Mouse (Mus musculus) CH12.LX (cell line): ENCODE results near the gene Sgo2a. TPM values are rescaled to one million over a fixed set of nuclear protein-coding genes. Genes with fewer than 3 reads are reported as not detected.

Experiments
- DNase-seq: peaks from one replicate; pipeline ENCODE4 v3.0.0-alpha.2; 2013; ENCODE audit errors: extremely low read depth
- H3K27ac ChIP-seq: 2 replicates; pipeline ENCODE4 v1.5.1; 2012; ENCODE audit warnings: low read depth, mild to moderate bottlenecking, control low read depth, moderate library complexity; ENCODE audit not compliant: insufficient read depth
- H3K27me3 ChIP-seq: replicated peaks from 2 replicates; pipeline ENCODE3; 2012; ENCODE audit warnings: inconsistent platforms
- H3K36me3 ChIP-seq, 2 experiments: replicated peaks in 1 of 2; 2 replicates each; pipeline versions ENCODE3 to v1.6.1; 2012; ENCODE audit warnings: inconsistent platforms in 1 of 2, low read length in 1 of 2, mild to moderate bottlenecking in 1 of 2, mixed read lengths in 1 of 2, moderate library complexity in 1 of 2; ENCODE audit not compliant: control insufficient read depth in 1 of 2, insufficient read depth in 1 of 2
- H3K4me1 ChIP-seq, 2 experiments: 2 replicates each; pipeline ENCODE4 v1.6.1; 2012; ENCODE audit warnings: inconsistent platforms in 1 of 2, moderate library complexity in 1 of 2; ENCODE audit not compliant: insufficient read depth in 2 of 2, control insufficient read depth in 1 of 2
- H3K4me2 ChIP-seq: 2 replicates; pipeline ENCODE4 v1.6.1; 2012; ENCODE audit warnings: low read depth, mild to moderate bottlenecking, control low read depth; ENCODE audit not compliant: poor library complexity, insufficient read depth, severe bottlenecking
- H3K4me3 ChIP-seq, 3 experiments: fragments of 150-350 bp in 1 of 3; sonication (generic) in 1 of 3; replicated peaks in 1 of 3; 2 replicates each; pipeline versions ENCODE3 to v1.5.1; 2011 to 2012; ENCODE audit warnings: low read depth in 2 of 3, low read length in 2 of 3, mild to moderate bottlenecking in 2 of 3, moderate library complexity in 2 of 3, control low read depth in 1 of 3, improper control_type of control experiment in 1 of 3, inconsistent platforms in 1 of 3, mixed read lengths in 1 of 3; ENCODE audit not compliant: poor library complexity in 1 of 3
- H3K79me2 ChIP-seq: replicated peaks from 2 replicates; pipeline ENCODE4 v1.6.1; 2012; ENCODE audit warnings: mild to moderate bottlenecking, moderate library complexity; ENCODE audit not compliant: control insufficient read depth, poor library complexity, insufficient read depth, severe bottlenecking; ENCODE audit errors: extremely low read depth
- H3K9ac ChIP-seq: 2 replicates; pipeline ENCODE4 v1.6.1; 2012; ENCODE audit warnings: low read depth, mild to moderate bottlenecking, control low read depth, moderate library complexity; ENCODE audit not compliant: insufficient read depth
- H3K9me3 ChIP-seq: replicated peaks from 2 replicates; pipeline ENCODE3; 2012; ENCODE audit warnings: low read length, inconsistent platforms, mixed read lengths
- BHLHE40 ChIP-seq: IDR thresholded peaks from 2 replicates; pipeline ENCODE4 v1.6.1; 2011; ENCODE audit warnings: mild to moderate bottlenecking, low read depth, low read length, improper control_type of control experiment
- CHD1 ChIP-seq: IDR thresholded peaks from 2 replicates; pipeline ENCODE4 v1.6.1; 2012; ENCODE audit warnings: low read depth, low read length, improper control_type of control experiment, inconsistent platforms
- CHD2 ChIP-seq: IDR thresholded peaks from 2 replicates; pipeline ENCODE4 v1.6.1; 2011; ENCODE audit warnings: low read length, improper control_type of control experiment
- CTCF ChIP-seq, 2 experiments: IDR thresholded peaks in 1 of 2; conservative IDR thresholded peaks in 1 of 2; 2 replicates each; pipeline ENCODE4 v1.5.1; 2011 to 2012; ENCODE audit warnings: low read depth in 2 of 2, low read length in 2 of 2, improper control_type of control experiment in 1 of 2, inconsistent platforms in 1 of 2, mild to moderate bottlenecking in 1 of 2, moderate library complexity in 1 of 2
- E2F4 ChIP-seq: IDR thresholded peaks from 2 replicates; pipeline ENCODE4 v1.6.1; 2011; ENCODE audit warnings: low read depth, low read length, improper control_type of control experiment; ENCODE audit not compliant: insufficient replicate concordance
- EP300 ChIP-seq: IDR thresholded peaks from 2 replicates; pipeline ENCODE4 v1.6.1; 2011; ENCODE audit warnings: low read length, improper control_type of control experiment
- ETS1 ChIP-seq: conservative IDR thresholded peaks from 2 replicates; pipeline ENCODE4 v1.6.1; 2012; ENCODE audit warnings: low read depth, mild to moderate bottlenecking, inconsistent platforms, low read length, improper control_type of control experiment, moderate library complexity
- GABPA ChIP-seq: IDR thresholded peaks from 2 replicates; pipeline ENCODE4 v1.6.1; 2012; ENCODE audit warnings: low read depth, low read length, improper control_type of control experiment, inconsistent platforms; ENCODE audit not compliant: insufficient replicate concordance
- IRF4 ChIP-seq: IDR thresholded peaks from 2 replicates; pipeline ENCODE4 v1.6.1; 2014; ENCODE audit warnings: low read depth, mild to moderate bottlenecking, inconsistent platforms, low read length, improper control_type of control experiment
- JUN ChIP-seq: IDR thresholded peaks from 2 replicates; pipeline ENCODE4 v1.6.1; 2011; ENCODE audit warnings: low read depth, mild to moderate bottlenecking, low read length, improper control_type of control experiment, moderate library complexity; ENCODE audit not compliant: insufficient read depth
- KAT2A ChIP-seq: IDR thresholded peaks from 2 replicates; pipeline ENCODE4 v1.6.1; 2012; ENCODE audit warnings: low read length, improper control_type of control experiment, inconsistent platforms; ENCODE audit not compliant: insufficient replicate concordance
- MAFK ChIP-seq: IDR thresholded peaks from 2 replicates; pipeline ENCODE4 v1.6.1; 2011; ENCODE audit warnings: low read length, improper control_type of control experiment; ENCODE audit not compliant: insufficient replicate concordance
- MAX ChIP-seq: IDR thresholded peaks from 2 replicates; pipeline ENCODE4 v1.6.1; 2011; ENCODE audit warnings: low read length, improper control_type of control experiment
- MYC ChIP-seq: IDR thresholded peaks from 2 replicates; pipeline ENCODE4 v1.6.1; 2011; ENCODE audit warnings: low read depth, mild to moderate bottlenecking, improper control_type of control experiment, low read length
- NELFE ChIP-seq: IDR thresholded peaks from 2 replicates; pipeline ENCODE4 v1.6.1; 2011; ENCODE audit warnings: low read depth, low read length, improper control_type of control experiment
- PAX5 ChIP-seq: IDR thresholded peaks from 2 replicates; pipeline ENCODE4 v1.6.1; 2012; ENCODE audit warnings: low read length, inconsistent platforms, mixed read lengths
- POLR2A ChIP-seq: IDR thresholded peaks from 2 replicates; pipeline ENCODE4 v1.6.1; 2011; ENCODE audit warnings: low read depth, mild to moderate bottlenecking, improper control_type of control experiment, low read length
- POLR2AphosphoS2 ChIP-seq: IDR thresholded peaks from 2 replicates; pipeline ENCODE4 v1.6.1; 2011; ENCODE audit warnings: low read depth, low read length, improper control_type of control experiment
- RAD21 ChIP-seq: IDR thresholded peaks from 2 replicates; pipeline ENCODE4 v1.6.1; 2011; ENCODE audit warnings: low read depth, mild to moderate bottlenecking, low read length, improper control_type of control experiment, moderate library complexity
- SMC3 ChIP-seq: IDR thresholded peaks from 2 replicates; pipeline ENCODE4 v1.6.1; 2011; ENCODE audit warnings: low read depth, low read length, improper control_type of control experiment
- TBP ChIP-seq: conservative IDR thresholded peaks from 2 replicates; pipeline ENCODE4 v1.6.1; 2011; ENCODE audit warnings: low read depth, low read length, improper control_type of control experiment
- TCF12 ChIP-seq: IDR thresholded peaks from 2 replicates; pipeline ENCODE4 v1.6.1; 2014; ENCODE audit warnings: low read depth, mild to moderate bottlenecking, inconsistent platforms, low read length, improper control_type of control experiment
- UBTF ChIP-seq: IDR thresholded peaks from 2 replicates; pipeline ENCODE4 v1.6.1; 2012; ENCODE audit warnings: low read depth, mild to moderate bottlenecking, inconsistent platforms, low read length, improper control_type of control experiment, moderate library complexity
- USF2 ChIP-seq: conservative IDR thresholded peaks from 2 replicates; pipeline ENCODE4 v1.6.1; 2011; ENCODE audit warnings: low read depth, low read length, improper control_type of control experiment
- ZC3H11A ChIP-seq: IDR thresholded peaks from 2 replicates; pipeline ENCODE4 v1.6.1; 2012; ENCODE audit warnings: low read depth, mild to moderate bottlenecking, inconsistent platforms, low read length, improper control_type of control experiment
- ZKSCAN1 ChIP-seq: IDR thresholded peaks from 2 replicates; pipeline ENCODE4 v1.6.1; 2012; ENCODE audit warnings: low read depth, inconsistent platforms, low read length, improper control_type of control experiment, borderline replicate concordance
- ZNF384 ChIP-seq: IDR thresholded peaks from 2 replicates; pipeline ENCODE4 v1.6.1; 2012; ENCODE audit warnings: low read depth, low read length, improper control_type of control experiment, inconsistent platforms
- dilution Hi-C: fragments of 300-500 bp; cut with MboI; formaldehyde crosslinking; loops from 2 replicates; pipeline ENCODE4 v1.14.3; 2020; ENCODE audit warnings: low sequenced_read_pairs; ENCODE audit not compliant: extremely low pct_unique_long_range_greater_than_20kb, extremely low pct_ligation_motif_present
- in situ Hi-C: fragments of 300-500 bp; cut with MboI; formaldehyde crosslinking; loops from 3 replicates; pipeline ENCODE4 v1.14.3; 2019; ENCODE audit warnings: low sequenced_read_pairs, low pct_ligation_motif_present, low pct_unique_long_range_greater_than_20kb, mixed read lengths
- polyA plus RNA-seq: library from polyadenylated mRNA; unstranded; fragments of >175 nt; gene quantifications from 2 replicates; pipeline ENCODE4 v1.2.1, GENCODE M21; 2012; ENCODE audit warnings: low read depth; ENCODE audit not compliant: insufficient read length
- total RNA-seq, 2 experiments: library from RNA; depleted of rRNA; stranded (reverse); fragments of 300-350 nt in 1 of 2; fragments of >200 nt in 1 of 2; gene quantifications; 2 replicates each; pipeline ENCODE4 v1.2.3; 2012 to 2014

Gene Sgo2a
- total and polyA plus RNA-seq, 3 experiments: 14.4 to 24.2 (median 15.1) TPM

DNA sequence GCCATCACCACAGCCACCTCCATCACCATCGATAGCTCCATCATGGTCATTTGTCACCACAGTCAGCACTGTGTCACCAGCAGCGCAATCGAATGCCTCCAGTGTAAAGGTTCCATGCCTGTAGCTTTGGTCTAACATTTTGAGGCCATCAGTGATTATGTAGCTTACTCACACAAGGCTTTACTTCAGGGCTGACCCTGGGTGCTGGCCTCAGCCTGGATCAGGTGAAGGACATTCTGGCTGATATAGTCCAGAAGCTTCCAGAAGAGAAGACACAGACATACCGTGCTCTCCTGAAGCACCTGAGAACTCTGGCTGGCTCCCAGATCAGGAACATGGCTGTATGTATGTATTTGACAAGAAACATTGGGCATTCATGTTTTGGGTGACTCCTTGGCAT lies 63.1 kb downstream of the Sgo2a start:
- DNase-seq: no peak
- dilution Hi-C loops: no loop called here
- H3K79me2 ChIP-seq: no peaks in the 10 kb centered on the region

DNA sequence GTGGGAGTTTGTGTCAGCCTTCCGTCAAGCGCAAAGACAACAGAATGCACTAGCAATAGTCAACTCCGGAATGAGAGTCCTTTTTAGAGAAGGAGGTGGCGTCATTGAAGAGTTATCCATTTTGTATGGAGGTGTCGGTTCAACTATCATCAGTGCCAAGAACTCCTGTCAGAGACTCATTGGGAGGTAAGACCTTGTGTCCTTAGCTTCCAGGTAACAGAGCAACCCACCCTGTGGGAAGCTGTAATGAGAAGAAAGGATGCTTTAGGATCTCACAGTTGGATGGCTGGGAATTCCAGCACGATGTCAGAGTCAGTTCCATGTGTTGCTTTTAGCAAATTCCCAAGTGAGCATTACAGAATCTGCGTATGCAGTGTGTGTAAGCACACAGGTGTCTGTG lies 66.4 kb downstream of the Sgo2a start:
- Histone ChIP-seq H3K4me3 (no peak overlapping the region), H3K9me3 (no peaks in the 10 kb centered on the region), H3K4me2 (no peak overlapping the region), H3K4me1 (peaks cover 3 to 10% of the 10 kb centered on the region in 2 experiments; a peak in 3 of 4 replicates), H3K27ac (no peak overlapping the region), H3K9ac (no peak overlapping the region), H3K79me2 (no peaks in the 10 kb centered on the region), H3K36me3 (no peaks in the 10 kb centered on the region), H3K27me3 (no peaks in the 10 kb centered on the region)
- DNase-seq: no peak
- dilution Hi-C loops (no loop called here), in situ Hi-C loops (no loop called here)
- TF ChIP-seq TBP (no peak), SMC3 (no peak), JUN (no peak), GABPA (no peak), ZKSCAN1 (no peak), MYC (no peak), CHD1 (no peak), ETS1 (no peak), UBTF (no peak), ZNF384 (no peak), USF2 (no peak), ZC3H11A (no peak), MAFK (no peak), NELFE (no peak), BHLHE40 (no peak), CTCF (conservative IDR thresholded peaks at IDR 0.05 in 1 of 2, IDR thresholded peaks at IDR 0.05 in 1 of 2; ENCODE audit: low read depth in 2 of 2, low read length in 2 of 2) (no peak), POLR2AphosphoS2 (no peak)

More for the DNA sequence above, 63.1 kb downstream of the Sgo2a start:
- no peak overlapping the region for H3K4me3 ChIP-seq
- no peaks in the 10 kb centered on the region for H3K27me3 ChIP-seq
- H3K4me2 ChIP-seq: no peak overlapping the region
- H3K9ac ChIP-seq: no peak overlapping the region
- no peaks in the 10 kb centered on the region for H3K36me3 ChIP-seq
- TF ChIP-seq E2F4: no peak
- TF ChIP-seq TCF12: no peak
- TF ChIP-seq MAX: no peak
- TF ChIP-seq PAX5: no peak
- TF ChIP-seq USF2: no peak
- no peak for TF ChIP-seq ETS1
- TF ChIP-seq MAFK: no peak
- TF ChIP-seq ZNF384: no peak
- TF ChIP-seq EP300: no peak
- TF ChIP-seq KAT2A: no peak
- TF ChIP-seq TBP: no peak
- no peak for TF ChIP-seq RAD21
- TF ChIP-seq POLR2A: no peak
- no peak for TF ChIP-seq IRF4
- TF ChIP-seq CHD2: no peak
- in situ Hi-C loops: no loop called here
- peaks cover 0 to 5% of the 10 kb centered on the region in 2 experiments; a peak in 1 of 4 replicates for H3K4me1 ChIP-seq
- H3K27ac ChIP-seq: no peak overlapping the region
- H3K9me3 ChIP-seq: no peaks in the 10 kb centered on the region
